Mouse (Mus musculus): Measurements from ENCODE around the gene Tbc1d25. TPM values are rescaled to one million over a fixed set of nuclear protein-coding genes. Genes with fewer than 3 reads are reported as not detected.
A peak's percentile ranks its signal among the peaks of the same experiment; 100 is the strongest.

Tbc1d25 gene
- polyA plus RNA-seq, 1 experiment from 2014 or later = 23.7 TPM

DNA sequence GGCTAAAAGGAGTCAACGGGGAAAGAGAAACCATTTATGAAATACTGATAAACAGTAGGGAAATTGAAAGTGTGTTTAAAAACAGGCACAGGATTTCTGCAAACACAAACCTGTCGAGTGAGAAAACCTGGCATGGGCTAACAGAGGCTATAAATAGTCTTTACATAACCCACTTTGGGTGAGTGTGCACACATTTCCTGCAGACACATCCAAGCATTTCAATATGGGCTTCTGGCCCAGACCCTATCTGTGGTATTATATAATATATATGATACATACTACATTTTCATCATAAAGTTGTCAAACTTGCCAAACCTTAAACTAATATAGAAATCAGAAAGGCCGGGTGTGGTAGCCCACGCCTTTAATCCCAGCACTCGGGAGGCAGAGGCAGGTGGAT is 12.9 kb downstream of the Tbc1d25 start:
- 93% methylated on average over 5 of the region's 5 CpGs for WGBS
- ATAC-seq (ENCODE audit: low read depth) = no peak
- H3K4me3 ChIP-seq (ENCODE audit: low read depth, low read length) = no peak overlapping the region
- H3K4me2 ChIP-seq (ENCODE audit: low read depth, low read length) = no peak overlapping the region
- H3K36me3 ChIP-seq (ENCODE audit: control insufficient read depth, insufficient read depth, low read length) = no peaks in the 10 kb centered on the region
- no peaks in the 10 kb centered on the region for H3K9me3 ChIP-seq (ENCODE audit: control insufficient read depth, low read length)
- H3K27ac ChIP-seq (ENCODE audit: low read depth, low read length) = no peak overlapping the region
- no peaks in the 10 kb centered on the region for H3K27me3 ChIP-seq (ENCODE audit: control insufficient read depth, insufficient read depth, low read length)
- H3K4me1 ChIP-seq (ENCODE audit: control insufficient read depth, insufficient read depth, low read length) = no peaks in the 10 kb centered on the region
- no peak overlapping the region for H3K9ac ChIP-seq (replicated peaks; ENCODE audit: low read depth, low read length)

DNA sequence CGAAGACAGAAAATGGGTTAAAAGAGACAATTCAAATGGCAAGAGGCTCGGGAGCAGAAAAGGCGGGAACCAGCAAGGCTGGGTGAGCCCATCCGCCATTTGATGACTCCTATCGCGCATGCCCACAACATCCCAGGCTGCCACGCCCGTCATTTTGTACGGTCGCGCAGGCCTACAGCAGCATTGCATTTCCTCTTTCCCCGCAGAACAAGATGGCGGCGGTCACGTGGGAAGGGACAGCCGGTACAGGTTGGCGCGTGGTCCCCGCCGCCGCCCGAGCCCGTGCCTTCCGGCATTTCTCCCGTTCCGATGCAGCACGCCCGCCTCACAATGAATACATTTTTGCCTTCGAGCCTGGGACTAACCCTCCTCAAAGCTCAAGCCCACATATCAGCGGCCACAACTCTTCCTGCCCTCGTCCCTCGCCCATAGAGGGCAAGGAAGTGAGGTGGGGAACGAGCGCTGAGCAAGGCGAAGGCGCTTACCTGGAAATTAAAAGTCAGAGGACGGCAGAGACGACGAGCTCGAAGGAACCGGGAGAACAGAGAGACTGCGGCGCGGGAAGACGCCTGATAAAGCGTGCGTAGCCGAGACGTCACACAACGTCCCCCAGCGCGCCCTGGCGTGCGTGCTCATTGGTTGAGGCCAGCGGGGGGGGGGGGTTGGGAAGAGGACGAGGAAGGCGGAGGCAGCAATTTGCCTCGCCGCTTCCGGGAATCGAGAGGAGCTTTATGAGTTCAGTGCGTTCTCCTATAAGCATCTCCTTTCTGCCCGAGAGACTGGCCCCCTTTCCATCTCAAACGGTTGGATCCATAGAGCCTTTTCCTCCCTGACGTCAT is 30.6 kb downstream of the Tbc1d25 start, which contains the start of gene Rbm3:
TSS of gene Rbm3 (minus strand) at position 728 of the 839 bp plus-strand sequence.
- peak; percentile 95 for ATAC-seq (ENCODE audit: low read depth)
- no peaks in the 10 kb centered on the region for H3K9me3 ChIP-seq (ENCODE audit: control insufficient read depth, low read length)
- H3K4me1 ChIP-seq (ENCODE audit: control insufficient read depth, insufficient read depth, low read length) = 0 out of 2 replicates have a peak, but pooled peaks cover 5% of the 10 kb centered on the region
- H3K4me3 ChIP-seq (ENCODE audit: low read depth, low read length) = peak within 1 kb of the TSS; percentile 56
- peak within 1 kb of the TSS; percentile 50 for H3K4me2 ChIP-seq (ENCODE audit: low read depth, low read length)
- H3K27me3 ChIP-seq (ENCODE audit: control insufficient read depth, insufficient read depth, low read length) = no peaks in the 10 kb centered on the region
- H3K27ac ChIP-seq (ENCODE audit: low read depth, low read length) = peak within 1 kb of the TSS; percentile 97
- peak within 1 kb of the TSS; percentile 78 for H3K9ac ChIP-seq (replicated peaks; ENCODE audit: low read depth, low read length)
- 13% methylated on average over 56 of the region's 65 CpGs for WGBS
- H3K36me3 ChIP-seq (ENCODE audit: control insufficient read depth, insufficient read depth, low read length) = peaks cover 11% of the 10 kb centered on the region; the same call in 1 of the 2 replicates

DNA sequence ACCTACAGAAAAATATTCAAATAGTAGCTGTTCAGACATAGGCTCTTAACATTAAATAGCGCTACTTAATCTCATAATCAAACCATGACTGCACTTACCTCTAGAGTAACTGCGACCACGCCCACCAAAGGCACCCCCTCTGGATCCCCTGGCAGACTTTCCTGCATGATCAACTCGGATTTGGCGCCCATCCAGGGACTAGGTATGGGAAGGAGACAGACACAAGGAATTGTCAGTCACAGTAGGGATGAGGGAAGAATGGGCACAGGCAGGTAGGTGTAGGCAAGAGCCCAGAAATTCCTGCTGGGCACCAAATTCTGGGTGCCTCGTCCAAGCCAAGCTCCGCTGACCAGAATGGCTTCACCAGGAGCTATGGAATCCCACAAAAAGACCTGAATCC is 32.2 kb downstream of the Tbc1d25 start:
- Histone ChIP-seq H3K36me3 (ENCODE audit: control insufficient read depth, insufficient read depth, low read length) (peaks cover 11% of the 10 kb centered on the region; the same call in 1 of the 2 replicates), H3K27me3 (ENCODE audit: control insufficient read depth, insufficient read depth, low read length) (no peaks in the 10 kb centered on the region), H3K9me3 (ENCODE audit: control insufficient read depth, low read length) (no peaks in the 10 kb centered on the region), H3K4me2 (ENCODE audit: low read depth, low read length) (peak overlapping the region; percentile 50; the same call in 1 of the 2 replicates), H3K27ac (ENCODE audit: low read depth, low read length) (no peak overlapping the region), H3K4me1 (ENCODE audit: control insufficient read depth, insufficient read depth, low read length) (0 out of 2 replicates have a peak, but pooled peaks cover 5% of the 10 kb centered on the region), H3K4me3 (ENCODE audit: low read depth, low read length) (peak overlapping the region; percentile 56), H3K9ac (replicated peaks; ENCODE audit: low read depth, low read length) (0 out of 2 replicates have a peak overlapping the region, but pooled peaks have one; percentile 37)
- ATAC-seq (ENCODE audit: low read depth) = no peak
- 70% methylated on average over 7 of the region's 7 CpGs for WGBS

DNA sequence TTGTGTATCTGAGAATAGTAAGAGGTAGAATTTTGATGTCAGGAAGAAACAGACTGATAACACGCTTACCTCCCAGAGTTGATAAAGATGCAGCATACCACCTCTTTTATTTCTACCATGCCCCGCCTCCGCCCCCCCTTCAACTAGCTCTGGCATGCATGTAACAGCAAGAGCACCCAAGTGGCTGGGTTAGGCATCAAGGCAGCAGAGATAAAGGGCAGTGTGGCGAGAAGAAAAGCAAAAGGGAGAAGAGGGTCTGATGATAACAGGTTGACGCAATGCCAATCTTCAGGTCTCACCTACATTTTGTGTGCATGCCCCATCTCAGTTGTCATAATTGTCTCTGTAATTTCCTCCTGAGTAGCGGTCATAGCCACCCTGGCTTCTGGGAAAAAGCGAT is 33.0 kb downstream of the Tbc1d25 start:
- Histone ChIP-seq H3K27me3 (ENCODE audit: control insufficient read depth, insufficient read depth, low read length) (no peaks in the 10 kb centered on the region), H3K9me3 (ENCODE audit: control insufficient read depth, low read length) (no peaks in the 10 kb centered on the region), H3K36me3 (ENCODE audit: control insufficient read depth, insufficient read depth, low read length) (peaks cover 11% of the 10 kb centered on the region; the same call in 1 of the 2 replicates), H3K4me2 (ENCODE audit: low read depth, low read length) (no peak overlapping the region), H3K4me3 (ENCODE audit: low read depth, low read length) (no peak overlapping the region), H3K9ac (replicated peaks; ENCODE audit: low read depth, low read length) (no peak overlapping the region), H3K4me1 (ENCODE audit: control insufficient read depth, insufficient read depth, low read length) (0 out of 2 replicates have a peak, but pooled peaks cover 5% of the 10 kb centered on the region), H3K27ac (ENCODE audit: low read depth, low read length) (no peak overlapping the region)
- WGBS = 88% methylated on average over 7 of the region's 7 CpGs
- no peak for ATAC-seq (ENCODE audit: low read depth)

DNA sequence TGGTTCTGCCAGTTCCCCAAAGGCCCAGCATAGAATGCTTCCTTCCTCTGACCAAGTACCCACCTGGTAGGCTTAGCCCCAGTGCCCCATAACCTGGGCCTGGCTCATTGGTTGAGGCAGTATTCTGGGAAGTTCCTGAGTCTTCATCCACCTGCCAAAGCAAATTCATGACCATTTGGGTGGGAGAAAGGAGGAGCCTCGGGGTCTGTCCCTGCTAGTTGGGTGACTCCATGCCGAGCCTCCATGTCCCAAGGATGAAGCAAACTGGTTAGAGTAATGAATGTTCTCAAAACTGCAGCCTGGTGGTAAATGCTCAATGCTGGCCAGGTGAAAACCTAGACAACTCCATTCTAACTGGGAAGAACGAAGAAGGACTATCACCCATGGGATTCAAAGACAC is 34.9 kb downstream of the Tbc1d25 start:
- Histone ChIP-seq H3K27ac (ENCODE audit: low read depth, low read length) (no peak overlapping the region), H3K27me3 (ENCODE audit: control insufficient read depth, insufficient read depth, low read length) (no peaks in the 10 kb centered on the region), H3K9me3 (ENCODE audit: control insufficient read depth, low read length) (no peaks in the 10 kb centered on the region), H3K36me3 (ENCODE audit: control insufficient read depth, insufficient read depth, low read length) (peaks cover 11% of the 10 kb centered on the region; the same call in 1 of the 2 replicates), H3K4me2 (ENCODE audit: low read depth, low read length) (no peak overlapping the region), H3K4me3 (ENCODE audit: low read depth, low read length) (no peak overlapping the region), H3K9ac (replicated peaks; ENCODE audit: low read depth, low read length) (no peak overlapping the region), H3K4me1 (ENCODE audit: control insufficient read depth, insufficient read depth, low read length) (0 out of 2 replicates have a peak, but pooled peaks cover 5% of the 10 kb centered on the region)
- WGBS = 82% methylated on average over 3 of the region's 3 CpGs
- ATAC-seq (ENCODE audit: low read depth) = no peak

DNA sequence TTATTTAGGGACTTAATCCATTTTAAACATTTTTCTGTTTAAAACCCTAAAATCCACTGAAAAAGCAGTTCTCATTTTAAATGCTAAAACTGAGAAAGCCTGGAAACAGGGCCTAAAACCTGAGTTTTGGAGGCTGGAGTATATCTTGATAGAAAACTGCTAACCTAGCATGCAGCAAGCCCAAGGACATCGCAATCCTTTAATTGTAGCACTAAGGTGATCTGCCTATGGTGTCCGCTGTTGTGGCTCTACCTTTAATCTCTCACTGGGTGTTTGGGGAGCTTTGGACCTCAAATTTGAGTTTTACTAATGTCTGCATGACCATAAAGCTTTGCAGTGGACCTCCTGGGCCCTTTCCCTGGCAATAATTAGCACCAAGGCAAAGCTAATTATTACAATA is 35.5 kb downstream of the Tbc1d25 start:
- WGBS = 91% methylated on average over 2 of the region's 2 CpGs
- no peaks in the 10 kb centered on the region for H3K9me3 ChIP-seq (ENCODE audit: control insufficient read depth, low read length)

DNA sequence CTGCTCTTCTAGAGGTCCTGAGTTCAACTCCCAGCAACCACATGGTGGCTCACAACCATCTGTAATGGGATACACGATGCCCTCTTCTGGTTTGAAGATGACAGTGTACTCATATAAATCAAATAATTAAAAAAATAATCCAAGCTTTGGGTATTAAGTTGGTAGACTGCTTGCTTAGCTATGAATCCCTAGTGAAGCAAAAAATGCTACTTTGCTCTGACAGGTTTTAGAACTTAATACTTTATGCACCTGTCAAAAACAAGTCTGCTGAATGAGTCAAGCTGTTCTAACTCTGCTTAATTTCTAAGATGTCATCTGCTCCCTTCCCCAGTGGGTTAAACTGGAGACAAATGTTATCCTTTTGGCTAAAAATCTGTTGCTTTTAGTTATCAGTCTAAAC is 36.5 kb downstream of the Tbc1d25 start:
- Histone ChIP-seq H3K4me3 (ENCODE audit: low read depth, low read length) (no peak overlapping the region), H3K9me3 (ENCODE audit: control insufficient read depth, low read length) (no peaks in the 10 kb centered on the region), H3K4me1 (ENCODE audit: control insufficient read depth, insufficient read depth, low read length) (0 out of 2 replicates have a peak, but pooled peaks cover 5% of the 10 kb centered on the region), H3K4me2 (ENCODE audit: low read depth, low read length) (no peak overlapping the region), H3K36me3 (ENCODE audit: control insufficient read depth, insufficient read depth, low read length) (peaks cover 11% of the 10 kb centered on the region; the same call in 1 of the 2 replicates), H3K9ac (replicated peaks; ENCODE audit: low read depth, low read length) (no peak overlapping the region), H3K27ac (ENCODE audit: low read depth, low read length) (no peak overlapping the region), H3K27me3 (ENCODE audit: control insufficient read depth, insufficient read depth, low read length) (no peaks in the 10 kb centered on the region)
- 13% methylated on average over 1 of the region's 1 CpGs for WGBS
- ATAC-seq (ENCODE audit: low read depth) = no peak

More for the DNA sequence above, 35.5 kb downstream of the Tbc1d25 start:
- H3K9ac ChIP-seq (replicated peaks; ENCODE audit: low read depth, low read length) = no peak overlapping the region
- H3K27ac ChIP-seq (ENCODE audit: low read depth, low read length) = no peak overlapping the region
- no peak overlapping the region for H3K4me3 ChIP-seq (ENCODE audit: low read depth, low read length)
- ATAC-seq (ENCODE audit: low read depth) = no peak
- no peak overlapping the region for H3K4me2 ChIP-seq (ENCODE audit: low read depth, low read length)
- 0 out of 2 replicates have a peak, but pooled peaks cover 5% of the 10 kb centered on the region for H3K4me1 ChIP-seq (ENCODE audit: control insufficient read depth, insufficient read depth, low read length)
- H3K27me3 ChIP-seq (ENCODE audit: control insufficient read depth, insufficient read depth, low read length) = no peaks in the 10 kb centered on the region
- H3K36me3 ChIP-seq (ENCODE audit: control insufficient read depth, insufficient read depth, low read length) = peaks cover 11% of the 10 kb centered on the region; the same call in 1 of the 2 replicates

DNA sequence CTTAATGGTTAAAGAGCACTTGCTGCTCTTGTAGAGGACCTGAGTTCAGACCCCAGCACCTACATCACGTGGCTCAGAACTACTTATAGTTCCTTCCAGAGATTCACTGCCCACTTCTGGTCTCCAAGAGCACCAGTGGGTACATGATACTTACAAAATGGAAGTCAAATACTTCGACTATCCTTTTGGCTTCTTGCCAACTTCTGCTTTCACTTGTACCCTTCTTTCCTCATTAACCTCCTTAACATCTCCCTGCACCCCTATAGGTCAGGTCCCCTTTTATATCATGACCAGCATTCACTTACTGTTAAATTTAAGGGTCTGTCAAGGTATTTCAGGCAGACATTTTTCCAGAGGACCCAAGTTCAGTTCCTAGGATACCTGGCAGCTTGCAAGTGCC is 40.1 kb downstream of the Tbc1d25 start:
- no peak for ATAC-seq (ENCODE audit: low read depth)
- Histone ChIP-seq H3K4me3 (ENCODE audit: low read depth, low read length) (no peak overlapping the region), H3K4me2 (ENCODE audit: low read depth, low read length) (no peak overlapping the region), H3K9me3 (ENCODE audit: control insufficient read depth, low read length) (no peaks in the 10 kb centered on the region), H3K27ac (ENCODE audit: low read depth, low read length) (no peak overlapping the region), H3K27me3 (ENCODE audit: control insufficient read depth, insufficient read depth, low read length) (no peaks in the 10 kb centered on the region), H3K36me3 (ENCODE audit: control insufficient read depth, insufficient read depth, low read length) (peaks cover 5% of the 10 kb centered on the region; the same call in 1 of the 2 replicates), H3K4me1 (ENCODE audit: control insufficient read depth, insufficient read depth, low read length) (no peaks in the 10 kb centered on the region), H3K9ac (replicated peaks; ENCODE audit: low read depth, low read length) (no peak overlapping the region)
- 58% methylated on average over 2 of the region's 2 CpGs for WGBS
